Mouse (Mus musculus): Measurements from ENCODE around the gene Actn4. TPM values are rescaled to one million over a fixed set of nuclear protein-coding genes. Genes with fewer than 3 reads are reported as not detected.

The Actn4 gene
- total RNA-seq, 1 experiment, result 566 TPM

DNA sequence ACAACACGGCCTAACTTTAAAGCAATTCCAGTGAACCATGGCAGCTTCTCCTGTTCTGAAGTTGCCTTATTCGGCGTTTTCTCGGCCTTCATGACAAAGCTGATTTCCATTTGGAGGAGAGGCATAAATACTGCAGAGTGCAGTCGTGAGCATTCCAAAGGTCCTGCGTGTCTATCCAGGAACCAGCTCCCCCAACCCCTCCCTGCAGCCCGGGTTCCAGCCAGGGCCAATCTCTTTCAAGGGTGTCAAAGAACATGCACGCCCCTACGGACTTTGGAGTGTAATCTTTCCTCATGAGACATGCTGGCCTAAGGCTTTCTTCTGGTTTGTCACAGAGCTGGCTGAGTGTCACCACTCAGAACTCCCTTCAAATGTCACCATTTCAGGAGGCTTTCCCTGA lies 36.8 kb downstream of the Actn4 start:
- H3K9ac ChIP-seq (ENCODE audit: insufficient read depth, low read depth, low read length, poor library complexity, severe bottlenecking), result no peak overlapping the region
- no peak overlapping the region for H3K27ac ChIP-seq (ENCODE audit: insufficient read depth, low read depth, low read length, poor library complexity, severe bottlenecking)
- H3K36me3 ChIP-seq (ENCODE audit: control insufficient read depth, insufficient read depth, low read length, poor library complexity, severe bottlenecking), result peaks cover 36% of the 10 kb centered on the region
- TF ChIP-seq HCFC1 (IDR thresholded peaks at IDR 0.05; ENCODE audit: borderline replicate concordance, insufficient read depth, low read length) (no peak), ZNF384 (IDR thresholded peaks at IDR 0.05; ENCODE audit: low read depth, low read length) (no peak), MAFK (IDR thresholded peaks at IDR 0.05; ENCODE audit: insufficient read depth, low read depth, low read length) (no peak), CHD2 (IDR thresholded peaks at IDR 0.05; ENCODE audit: low read depth, low read length) (no peak), ZC3H11A (IDR thresholded peaks at IDR 0.05; ENCODE audit: borderline replicate concordance, low read depth, low read length) (no peak)
- in situ Hi-C loops (cut with MboI; ENCODE audit: low sequenced_read_pairs in 2 of 2, unreplicated experiment in 2 of 2), result no loop called here
- no peak overlapping the region for H3K4me3 ChIP-seq (ENCODE audit: insufficient read depth in 1 of 2, low read depth in 1 of 2, low read length in 2 of 2, poor library complexity in 1 of 2, severe bottlenecking in 1 of 2)
- no peak for DNase-seq (ENCODE audit: low read depth, low spot score)
- H3K9me3 ChIP-seq (ENCODE audit: control insufficient read depth, insufficient read depth, low read depth, low read length), result no peaks in the 10 kb centered on the region
- peaks cover 21 to 50% of the 10 kb centered on the region in 2 experiments for H3K4me1 ChIP-seq (ENCODE audit: control insufficient read depth in 2 of 2, insufficient read depth in 2 of 2, low read length in 2 of 2, poor library complexity in 1 of 2)

DNA sequence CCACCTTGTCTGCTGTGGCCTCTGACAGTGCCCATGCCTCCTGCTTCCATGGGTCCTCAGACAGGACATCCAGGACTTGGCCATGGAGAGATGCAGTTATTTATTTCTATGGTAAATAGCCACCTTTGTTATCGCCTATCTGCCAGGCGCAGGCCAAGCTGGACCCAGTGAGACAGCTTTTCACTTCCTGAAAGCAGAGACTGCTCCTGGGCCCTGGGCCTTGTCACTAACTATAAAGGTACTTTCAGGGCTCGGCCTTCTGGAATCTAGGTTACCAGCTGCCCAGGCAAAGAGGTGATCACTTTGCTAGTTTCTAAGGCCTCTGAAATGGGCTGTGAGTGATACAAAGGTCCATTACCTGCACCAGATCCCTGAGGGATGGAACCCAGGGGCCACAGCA lies 37.3 kb downstream of the Actn4 start:
- Histone ChIP-seq H3K27ac (ENCODE audit: insufficient read depth, low read depth, low read length, poor library complexity, severe bottlenecking) (no peak overlapping the region), H3K4me1 (ENCODE audit: control insufficient read depth in 2 of 2, insufficient read depth in 2 of 2, low read length in 2 of 2, poor library complexity in 1 of 2) (peaks cover 19 to 50% of the 10 kb centered on the region in 2 experiments), H3K4me3 (ENCODE audit: insufficient read depth in 1 of 2, low read depth in 1 of 2, low read length in 2 of 2, poor library complexity in 1 of 2, severe bottlenecking in 1 of 2) (no peak overlapping the region), H3K36me3 (ENCODE audit: control insufficient read depth, insufficient read depth, low read length, poor library complexity, severe bottlenecking) (peaks cover 31% of the 10 kb centered on the region), H3K9me3 (ENCODE audit: control insufficient read depth, insufficient read depth, low read depth, low read length) (no peaks in the 10 kb centered on the region), H3K9ac (ENCODE audit: insufficient read depth, low read depth, low read length, poor library complexity, severe bottlenecking) (no peak overlapping the region)
- TF ChIP-seq CHD2 (IDR thresholded peaks at IDR 0.05; ENCODE audit: low read depth, low read length) (no peak), ZNF384 (IDR thresholded peaks at IDR 0.05; ENCODE audit: low read depth, low read length) (no peak), HCFC1 (IDR thresholded peaks at IDR 0.05; ENCODE audit: borderline replicate concordance, insufficient read depth, low read length) (no peak)
- in situ Hi-C loops (cut with MboI; ENCODE audit: low sequenced_read_pairs in 2 of 2, unreplicated experiment in 2 of 2), result no loop called here
- DNase-seq (ENCODE audit: low read depth, low spot score), result no peak

DNA sequence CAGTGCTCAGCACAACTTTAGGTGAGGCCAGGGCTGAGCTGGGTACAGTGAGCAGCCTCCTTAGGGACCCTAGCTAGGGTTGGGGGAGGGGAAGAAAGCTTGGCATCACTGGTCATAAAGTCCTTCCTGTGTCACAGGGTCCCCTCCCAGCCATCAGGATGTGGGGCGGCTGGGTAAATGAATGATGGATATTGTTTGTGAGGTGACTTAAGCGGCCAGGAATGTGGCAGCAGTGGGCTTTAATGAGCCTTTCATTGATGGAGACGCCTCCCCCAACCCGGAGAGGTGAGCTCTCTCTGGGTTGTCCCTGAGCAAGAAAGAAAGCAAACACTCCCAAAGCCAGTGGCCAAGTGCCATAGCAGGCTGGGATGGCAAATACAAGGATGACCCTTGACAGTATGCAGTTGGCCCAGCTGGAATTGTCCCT lies 38.3 kb downstream of the Actn4 start:
- DNase-seq (ENCODE audit: low read depth, low spot score), result no peak
- Histone ChIP-seq H3K27ac (ENCODE audit: insufficient read depth, low read depth, low read length, poor library complexity, severe bottlenecking) (no peak overlapping the region; the same call in 1 of the 2 replicates), H3K36me3 (ENCODE audit: control insufficient read depth, insufficient read depth, low read length, poor library complexity, severe bottlenecking) (peaks cover 32% of the 10 kb centered on the region), H3K9me3 (ENCODE audit: control insufficient read depth, insufficient read depth, low read depth, low read length) (no peaks in the 10 kb centered on the region), H3K4me1 (ENCODE audit: control insufficient read depth in 2 of 2, insufficient read depth in 2 of 2, low read length in 2 of 2, poor library complexity in 1 of 2) (peaks cover 15 to 48% of the 10 kb centered on the region in 2 experiments), H3K4me3 (ENCODE audit: insufficient read depth in 1 of 2, low read depth in 1 of 2, low read length in 2 of 2, poor library complexity in 1 of 2, severe bottlenecking in 1 of 2) (no peak overlapping the region), H3K9ac (ENCODE audit: insufficient read depth, low read depth, low read length, poor library complexity, severe bottlenecking) (no peak overlapping the region)
- TF ChIP-seq CHD2 (IDR thresholded peaks at IDR 0.05; ENCODE audit: low read depth, low read length) (no peak), ZC3H11A (IDR thresholded peaks at IDR 0.05; ENCODE audit: borderline replicate concordance, low read depth, low read length) (no peak), MAFK (IDR thresholded peaks at IDR 0.05; ENCODE audit: insufficient read depth, low read depth, low read length) (no peak), ZNF384 (IDR thresholded peaks at IDR 0.05; ENCODE audit: low read depth, low read length) (no peak), HCFC1 (IDR thresholded peaks at IDR 0.05; ENCODE audit: borderline replicate concordance, insufficient read depth, low read length) (no peak)
- in situ Hi-C loops (cut with MboI; ENCODE audit: low sequenced_read_pairs in 2 of 2, unreplicated experiment in 2 of 2), result no loop called here

DNA sequence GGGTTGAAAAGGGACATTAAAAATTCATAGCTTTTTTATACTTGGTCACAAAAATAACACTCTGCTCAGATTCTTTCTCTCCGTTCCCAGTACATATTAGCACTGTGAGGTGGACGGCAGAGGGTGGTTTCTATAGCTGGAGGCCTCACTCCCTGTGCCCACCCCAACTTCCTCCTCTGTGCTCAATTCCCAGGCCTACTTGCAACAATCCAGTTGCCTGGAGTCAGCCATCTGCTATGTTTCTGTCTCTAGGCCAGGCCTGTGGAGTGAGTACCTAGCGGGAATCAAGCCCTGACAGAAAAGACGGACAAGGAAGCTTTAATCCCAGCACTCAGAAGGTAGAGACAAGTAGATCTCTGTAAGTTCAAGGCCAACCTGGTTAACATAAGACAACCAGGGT lies 39.5 kb downstream of the Actn4 start:
- Histone ChIP-seq H3K27ac (ENCODE audit: insufficient read depth, low read depth, low read length, poor library complexity, severe bottlenecking) (no peak overlapping the region), H3K4me1 (ENCODE audit: control insufficient read depth in 2 of 2, insufficient read depth in 2 of 2, low read length in 2 of 2, poor library complexity in 1 of 2) (peaks cover 10 to 50% of the 10 kb centered on the region in 2 experiments), H3K4me3 (ENCODE audit: insufficient read depth in 1 of 2, low read depth in 1 of 2, low read length in 2 of 2, poor library complexity in 1 of 2, severe bottlenecking in 1 of 2) (no peak overlapping the region), H3K9me3 (ENCODE audit: control insufficient read depth, insufficient read depth, low read depth, low read length) (no peaks in the 10 kb centered on the region), H3K36me3 (ENCODE audit: control insufficient read depth, insufficient read depth, low read length, poor library complexity, severe bottlenecking) (peaks cover 41% of the 10 kb centered on the region), H3K9ac (ENCODE audit: insufficient read depth, low read depth, low read length, poor library complexity, severe bottlenecking) (no peak overlapping the region)
- no peak for DNase-seq (ENCODE audit: low read depth, low spot score)
- in situ Hi-C loops (cut with MboI; ENCODE audit: low sequenced_read_pairs in 2 of 2, unreplicated experiment in 2 of 2), result no loop called here
- TF ChIP-seq MAFK (IDR thresholded peaks at IDR 0.05; ENCODE audit: insufficient read depth, low read depth, low read length) (no peak), ZC3H11A (IDR thresholded peaks at IDR 0.05; ENCODE audit: borderline replicate concordance, low read depth, low read length) (no peak), HCFC1 (IDR thresholded peaks at IDR 0.05; ENCODE audit: borderline replicate concordance, insufficient read depth, low read length) (no peak), ZNF384 (IDR thresholded peaks at IDR 0.05; ENCODE audit: low read depth, low read length) (no peak), CHD2 (IDR thresholded peaks at IDR 0.05; ENCODE audit: low read depth, low read length) (no peak)
